ENCODE assay signal across 7 mouse cellular contexts in genomic region chr9:44406906-44407751, GRCm38 (mm10). TPM values are rescaled to one million over a fixed set of nuclear protein-coding genes. Genes with fewer than 3 reads are reported as not detected.
A peak's percentile ranks its signal among the peaks of the same experiment; 100 is the strongest.
DNase-seq lines count a peak whose midpoint lies in the region; ATAC-seq lines count a peak whose summit lies in the region.

TSS of gene Rps25 (plus strand) at chr9:44407139.
TSS of gene Trappc4 (minus strand) at chr9:44407600.

- peaks cover 14% of the 10 kb centered on the region for H3K36me3 ChIP-seq in intestine, embryonic 16.5 days (ENCODE audit: control insufficient read depth, insufficient read depth, low read length)
- H3K36me3 ChIP-seq in midbrain, embryonic 11.5 days (ENCODE audit: control insufficient read depth, insufficient read depth, low read length): peaks cover 26% of the 10 kb centered on the region

- peak; percentile 97 for ATAC-seq in intestine, embryonic 16.5 days
- ATAC-seq in midbrain, embryonic 11.5 days (ENCODE audit: low FRiP score): peak; percentile 96

- H3K4me1 ChIP-seq in intestine, embryonic 16.5 days (ENCODE audit: control insufficient read depth, insufficient read depth, low read length): peaks cover 9% of the 10 kb centered on the region; the same call in 1 of the 2 replicates
- H3K4me1 ChIP-seq in midbrain, embryonic 11.5 days (ENCODE audit: control insufficient read depth, insufficient read depth, low read length): peaks cover 7% of the 10 kb centered on the region

- H3K4me2 ChIP-seq in intestine, embryonic 16.5 days (ENCODE audit: low read depth, low read length): peak within 1 kb of the TSS; percentile 63
- H3K4me2 ChIP-seq in midbrain, embryonic 11.5 days: peak within 1 kb of the TSS; percentile 52

- under 1% methylated on average over 51 of the region's 51 CpGs for WGBS in intestine, embryonic 16.5 days
- WGBS in midbrain, embryonic 11.5 days: under 1% methylated on average over 51 of the region's 51 CpGs

- peak; percentile 87 for DNase-seq in adrenal gland, adult 8-10 months
- DNase-seq in embryo, embryonic 9.5 days (ENCODE audit: extremely low spot score): peak; percentile 97
- DNase-seq in gastrocnemius, postnatal 4 days (ENCODE audit: low spot score in 2 of 2): peak; percentile 82 to 93
- peak; percentile 91 for DNase-seq in left cerebral cortex, postnatal 36 days (ENCODE audit: low spot score in 2 of 2)
- peak; percentile 99 for DNase-seq in midbrain, embryonic 11.5 days (ENCODE audit: low spot score, missing footprints)
- peak; percentile 87 for DNase-seq in skeletal muscle tissue, adult 2 months (ENCODE audit: low read depth, low spot score)

- H3K27me3 ChIP-seq in intestine, embryonic 16.5 days (replicated peaks; ENCODE audit: control insufficient read depth, insufficient read depth, low read length): no peaks in the 10 kb centered on the region
- no peaks in the 10 kb centered on the region for H3K27me3 ChIP-seq in midbrain, embryonic 11.5 days (ENCODE audit: control insufficient read depth, insufficient read depth, low read length)

- H3K27ac ChIP-seq in intestine, embryonic 16.5 days (ENCODE audit: low read length): peak within 1 kb of the TSS; percentile 96
- peak within 1 kb of the TSS; percentile 80 for H3K27ac ChIP-seq in midbrain, embryonic 11.5 days (ENCODE audit: low read depth, low read length)

- peak within 1 kb of the TSS; percentile 76 for H3K4me3 ChIP-seq in intestine, embryonic 16.5 days (ENCODE audit: low read length)
- H3K4me3 ChIP-seq in midbrain, embryonic 11.5 days (ENCODE audit: low read depth, low read length): peak within 1 kb of the TSS; percentile 83

- intact Hi-C loops in left cerebral cortex, postnatal 36 days (cut with DNase I): no loop called here

- H3K9me3 ChIP-seq in intestine, embryonic 16.5 days (ENCODE audit: control insufficient read depth, low read length): no peaks in the 10 kb centered on the region
- H3K9me3 ChIP-seq in midbrain, embryonic 11.5 days (ENCODE audit: control insufficient read depth, low read length): no peaks in the 10 kb centered on the region

- peak within 1 kb of the TSS; percentile 87 for H3K9ac ChIP-seq in intestine, embryonic 16.5 days (ENCODE audit: low read depth, low read length)
- peak within 1 kb of the TSS; percentile 88 for H3K9ac ChIP-seq in midbrain, embryonic 11.5 days (ENCODE audit: low read length)

RNA-seq across cellular contexts. Expression of gene Rps25, which starts in this region (rescaled TPM):
- total RNA-seq in adrenal gland, adult 8-10 months (2022): 1,000 to 10,000 TPM; 1,115 to 1,314 (median 1,244) TPM
- total RNA-seq in gastrocnemius, postnatal 4 days (2021): 1,000 to 10,000 TPM; 1,491 to 1,513 TPM
- 1,622 and 1,645 TPM in 2 replicates for polyA plus RNA-seq in intestine, embryonic 16.5 days (2015; fragmentation: Nextera tagmentation; extraction: Ambion mirVana)
- 100 to 1,000 TPM; 631 to 695 TPM for total RNA-seq in left cerebral cortex, postnatal 36 days (2021)
- 1,710 and 1,826 TPM in 2 replicates for polyA plus RNA-seq in midbrain, embryonic 11.5 days (2014; fragmentation: Nextera tagmentation; extraction: Ambion mirVana)

RNA-seq across cellular contexts. Expression of gene Trappc4, which starts in this region (rescaled TPM):
- 100 to 1,000 TPM in 2 of 4 experiments, 10 to 100 TPM in 2; 86.0 to 116 (median 98.3) TPM for total RNA-seq in adrenal gland, adult 8-10 months (2022)
- total RNA-seq in gastrocnemius, postnatal 4 days (2021): 10 to 100 TPM; 43.2 to 43.5 TPM
- polyA plus RNA-seq in intestine, embryonic 16.5 days (2015; fragmentation: Nextera tagmentation; extraction: Ambion mirVana): 110 and 122 TPM in 2 replicates
- 10 to 100 TPM; 67.0 to 69.5 TPM for total RNA-seq in left cerebral cortex, postnatal 36 days (2021)
- polyA plus RNA-seq in midbrain, embryonic 11.5 days (2014; fragmentation: Nextera tagmentation; extraction: Ambion mirVana): 225 and 239 TPM in 2 replicates

Comparison
In these comparisons a context has a peak if more than half of its experiments do, and no peak if none do; other contexts are left out.
1. Peak in every context shown above with its lines: DNase-seq, ATAC-seq, H3K4me3 ChIP-seq and H3K27ac ChIP-seq.